Mouse (Mus musculus) fibroblast of lung, adult 2 months (primary cell): ENCODE results near the gene Olfr659.

Experiments
- DNase-seq: peaks from one replicate; pipeline ENCODE4 v3.0.0-alpha.2; 2011; ENCODE audit warnings: low read depth

Olfr659 gene

GRCm38 (mm10) chr7:104666453-104666852 lies at the start of gene Olfr659:
Gene Olfr659, plus strand, starts transcription at chr7:104666753.
- DNase-seq, result no peak

- DNase-seq, result no peak
These were observed 42.1 kb upstream of the Olfr659 start, which contains the start of gene Olfr657 for GRCm38 (mm10) chr7:104624494-104624893. Gene Olfr657, plus strand, starts transcription at chr7:104624794.

- no peak for DNase-seq
These were observed 19.6 kb upstream of the Olfr659 start, which contains the start of gene Olfr658 for GRCm38 (mm10) chr7:104646841-104647482. Gene Olfr658, minus strand, starts transcription at chr7:104647305.

- no peak for DNase-seq
These were observed 19.6 kb downstream of the Olfr659 start, which contains the start of gene Olfr661 for GRCm38 (mm10) chr7:104686201-104686600. Gene Olfr661, plus strand, starts transcription at chr7:104686501.
